Mouse (Mus musculus) midbrain, embryonic 16.5 days (tissue): Measurements from ENCODE around the gene Grin2b. TPM values are rescaled to one million over a fixed set of nuclear protein-coding genes. Genes with fewer than 3 reads are reported as not detected.
A peak's percentile ranks its signal among the peaks of the same experiment; 100 is the strongest.

Experiments
- ATAC-seq: fragments of 200-750 bp; cut with Nextera tagmentation; 2 replicates; pipeline ENCODE4 v1.8.0; 2017; ENCODE audit warnings: moderate TSS enrichment
- H3K27ac ChIP-seq: fragments of 300-500 bp; sonication (generic); 2 replicates; pipeline ENCODE4 v1.5.1; 2014; ENCODE audit warnings: mild to moderate bottlenecking, low read length, mixed read lengths
- H3K27me3 ChIP-seq: fragments of 300-500 bp; sonication (generic); 2 replicates; pipeline ENCODE4 v1.6.1; 2014; ENCODE audit warnings: low read depth, low read length, mixed read lengths; ENCODE audit not compliant: control insufficient read depth, insufficient read depth
- H3K36me3 ChIP-seq: fragments of 300-500 bp; sonication (generic); 2 replicates; pipeline ENCODE4 v1.6.1; 2014; ENCODE audit warnings: mild to moderate bottlenecking, low read length, moderate library complexity, mixed read lengths; ENCODE audit not compliant: control insufficient read depth, insufficient read depth
- H3K4me1 ChIP-seq: fragments of 300-500 bp; sonication (generic); 2 replicates; pipeline ENCODE4 v1.6.1; 2014; ENCODE audit warnings: mild to moderate bottlenecking, low read length, mixed read lengths; ENCODE audit not compliant: control insufficient read depth, insufficient read depth
- H3K4me2 ChIP-seq: fragments of 300-500 bp; sonication (generic); 2 replicates; pipeline ENCODE4 v1.6.1; 2014; ENCODE audit warnings: mild to moderate bottlenecking, low read length, mixed read lengths
- H3K4me3 ChIP-seq: fragments of 300-500 bp; sonication (generic); 2 replicates; pipeline ENCODE4 v1.5.1; 2014; ENCODE audit warnings: low read depth, mild to moderate bottlenecking, low read length, moderate library complexity, mixed read lengths
- H3K9ac ChIP-seq: fragments of 300-500 bp; sonication (generic); 2 replicates; pipeline ENCODE4 v1.6.1; 2014; ENCODE audit warnings: low read depth, low read length, mixed read lengths
- H3K9me3 ChIP-seq: fragments of 300-500 bp; sonication (generic); replicated peaks from 2 replicates; pipeline ENCODE4 v1.6.1; 2014; ENCODE audit warnings: mild to moderate bottlenecking, low read length, mixed read lengths; ENCODE audit not compliant: control insufficient read depth, poor library complexity, severe bottlenecking
- WGBS: fragments of 180-500 bp; shearing (Covaris S2); extraction: QIAGEN DNeasy Blood & Tissue Kit; methylation state at CpG from one replicate; pipeline ENCODE4 v1.1.7; 2014; 5-methylcytosine and 5-hydroxymethylcytosine counted together
- polyA plus RNA-seq: library from polyadenylated mRNA; unstranded; fragments of >200 nt; fragmentation: Nextera tagmentation; extraction: Ambion mirVana; gene quantifications from 2 replicates; pipeline ENCODE4 v1.2.1, GENCODE M21; 2015

Grin2b gene
- polyA plus RNA-seq = 74.8 and 75.6 TPM in 2 replicates

DNA sequence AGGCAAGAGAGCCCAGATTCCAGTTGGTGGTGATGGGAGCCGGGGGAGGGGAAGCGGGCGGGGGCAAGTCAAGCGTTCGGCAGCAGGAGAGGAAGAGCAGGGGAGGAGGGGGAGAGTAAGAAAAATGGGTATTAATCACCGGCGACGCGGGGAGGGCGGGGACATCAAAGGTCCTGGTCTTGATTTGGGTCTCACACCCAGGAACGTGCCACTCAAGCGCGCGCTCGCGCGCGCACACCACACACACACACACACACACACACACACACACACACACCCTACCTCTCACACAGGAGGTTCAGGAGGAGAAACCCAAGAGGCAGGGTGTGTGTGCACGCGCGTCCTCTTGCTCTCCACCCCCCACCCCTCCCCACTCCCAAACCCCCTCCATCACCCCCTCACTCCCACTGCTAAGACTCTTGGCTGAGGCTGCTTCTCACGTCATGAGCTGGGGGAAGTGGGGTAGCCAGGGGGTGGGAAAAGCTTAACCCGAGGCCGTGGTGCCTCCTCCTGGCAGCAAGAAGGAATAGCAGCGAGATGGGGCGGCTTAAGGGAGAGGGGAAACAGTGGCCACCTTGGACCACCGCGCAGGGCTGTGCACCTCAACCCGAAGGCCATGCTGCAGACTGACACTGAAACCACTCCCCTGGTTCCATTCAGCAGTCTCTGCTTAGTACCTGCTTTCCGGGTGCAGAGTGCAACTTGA lies at the start of gene Grin2b:
Gene Grin2b (minus strand): TSS at position 321 of the 706 bp plus-strand sequence.
- peak within 1 kb of the TSS; percentile 67 for H3K4me2 ChIP-seq
- 2% methylated on average over 24 of the region's 30 CpGs for WGBS
- peaks cover 11% of the 10 kb centered on the region for H3K4me1 ChIP-seq
- H3K9me3 ChIP-seq = no peaks in the 10 kb centered on the region
- peak within 1 kb of the TSS; percentile 71 for H3K4me3 ChIP-seq
- ATAC-seq = peak; percentile 79
- H3K27ac ChIP-seq = peak within 1 kb of the TSS; percentile 95
- no peaks in the 10 kb centered on the region for H3K27me3 ChIP-seq
- H3K9ac ChIP-seq = peak within 1 kb of the TSS; percentile 67
- no peaks in the 10 kb centered on the region for H3K36me3 ChIP-seq

DNA sequence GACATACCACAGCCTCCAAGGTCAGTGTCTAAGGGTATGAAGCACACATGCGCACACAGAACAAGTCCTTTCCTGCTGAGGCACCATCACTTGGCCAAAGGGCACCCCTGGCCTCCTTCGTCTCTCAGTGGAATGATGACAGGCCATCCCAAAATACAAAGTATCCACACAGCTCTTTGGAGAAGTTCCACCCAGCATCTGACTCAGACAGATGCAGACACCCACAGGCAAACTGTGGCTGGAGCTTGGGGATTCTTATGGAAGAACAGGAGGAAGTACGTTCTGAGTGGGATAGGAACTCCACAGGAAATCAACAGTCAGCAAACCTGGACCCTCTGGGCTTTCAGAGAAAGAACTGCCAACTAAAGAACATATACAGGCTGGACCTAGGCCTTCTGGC lies 48.6 kb upstream of the Grin2b start:
- ATAC-seq = no peak
- WGBS = 96% methylated on average over 3 of the region's 3 CpGs

DNA sequence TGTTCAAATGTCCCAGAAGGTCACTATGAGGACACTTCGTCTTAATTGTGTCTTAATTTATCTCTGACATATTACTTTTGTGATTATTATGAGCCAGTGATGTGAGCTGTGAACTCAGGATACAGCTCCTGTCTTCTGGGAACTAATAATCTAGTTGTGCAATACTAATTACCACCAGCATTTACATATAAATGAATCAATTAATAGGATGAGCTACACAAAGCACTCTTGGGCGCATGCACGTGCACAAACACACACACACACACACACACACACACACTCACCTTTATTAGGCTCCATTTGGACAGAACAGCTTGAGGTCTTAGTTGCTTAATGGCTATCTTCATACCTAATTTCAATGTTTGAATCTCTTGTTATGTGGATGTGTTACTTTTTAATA lies 37.1 kb upstream of the Grin2b start:
- H3K4me3 ChIP-seq = no peak overlapping the region
- no peak for ATAC-seq
- no peak overlapping the region for H3K4me2 ChIP-seq
- no peaks in the 10 kb centered on the region for H3K9me3 ChIP-seq
- no peaks in the 10 kb centered on the region for H3K4me1 ChIP-seq
- H3K27ac ChIP-seq = no peak overlapping the region
- H3K27me3 ChIP-seq = no peaks in the 10 kb centered on the region
- WGBS = 65% methylated on average over 3 of the region's 3 CpGs
- no peaks in the 10 kb centered on the region for H3K36me3 ChIP-seq
- H3K9ac ChIP-seq = no peak overlapping the region

More for the DNA sequence above, 48.6 kb upstream of the Grin2b start:
- H3K4me2 ChIP-seq = no peak overlapping the region
- H3K36me3 ChIP-seq = no peaks in the 10 kb centered on the region
- no peaks in the 10 kb centered on the region; the same call in 1 of the 2 replicates for H3K9me3 ChIP-seq
- H3K9ac ChIP-seq = no peak overlapping the region
- H3K27ac ChIP-seq = no peak overlapping the region
- no peaks in the 10 kb centered on the region for H3K27me3 ChIP-seq
- no peak overlapping the region for H3K4me3 ChIP-seq
- H3K4me1 ChIP-seq = no peaks in the 10 kb centered on the region; the same call in 1 of the 2 replicates

DNA sequence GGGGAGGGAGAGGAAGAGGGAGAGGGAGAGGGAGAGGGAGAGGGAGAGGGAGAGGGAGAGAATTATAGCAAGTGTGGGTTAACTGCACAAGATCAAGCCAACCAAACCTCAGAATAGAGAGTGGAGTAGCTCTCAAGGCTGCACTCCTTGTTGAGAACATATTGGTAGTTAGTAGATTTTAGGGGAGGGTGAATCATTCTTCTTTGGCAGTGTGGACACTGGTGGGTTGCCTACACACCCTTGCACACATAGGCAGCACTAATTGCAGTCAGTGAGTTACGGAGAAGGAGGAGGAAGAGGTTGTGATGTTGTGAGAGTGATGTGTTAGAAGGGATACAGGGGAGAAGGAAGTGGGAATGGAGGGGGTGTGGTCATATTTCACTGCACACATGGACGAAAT lies 26.5 kb upstream of the Grin2b start:
- Histone ChIP-seq H3K27me3 (no peaks in the 10 kb centered on the region), H3K9ac (no peak overlapping the region), H3K27ac (no peak overlapping the region), H3K9me3 (no peaks in the 10 kb centered on the region), H3K36me3 (no peaks in the 10 kb centered on the region), H3K4me2 (no peak overlapping the region), H3K4me1 (no peaks in the 10 kb centered on the region), H3K4me3 (no peak overlapping the region)
- WGBS = 82% methylated on average over 2 of the region's 2 CpGs
- ATAC-seq = no peak

DNA sequence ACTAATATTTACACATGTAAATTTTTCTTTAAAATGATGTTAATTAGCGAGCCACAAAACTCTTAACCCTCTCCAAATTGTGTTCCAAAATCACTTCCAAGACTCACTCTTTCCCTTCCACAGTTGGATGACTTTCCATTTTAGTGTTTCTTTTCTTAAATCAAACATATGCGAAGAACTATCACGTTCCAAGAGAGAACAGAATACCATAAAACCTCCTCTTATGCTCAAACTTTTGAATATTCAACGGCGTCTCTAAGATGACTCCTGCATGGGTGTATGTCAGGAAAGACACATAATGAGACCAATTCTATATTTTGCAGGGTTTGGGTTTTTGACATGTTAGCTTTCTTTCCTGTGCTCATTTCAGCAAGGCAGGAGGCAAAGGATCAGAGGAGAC lies 21.3 kb upstream of the Grin2b start:
- Histone ChIP-seq H3K27me3 (no peaks in the 10 kb centered on the region), H3K36me3 (no peaks in the 10 kb centered on the region), H3K4me3 (no peak overlapping the region), H3K27ac (no peak overlapping the region), H3K4me1 (no peaks in the 10 kb centered on the region), H3K9ac (no peak overlapping the region), H3K4me2 (no peak overlapping the region), H3K9me3 (no peaks in the 10 kb centered on the region)
- no peak for ATAC-seq
- 88% methylated on average over 5 of the region's 5 CpGs for WGBS

DNA sequence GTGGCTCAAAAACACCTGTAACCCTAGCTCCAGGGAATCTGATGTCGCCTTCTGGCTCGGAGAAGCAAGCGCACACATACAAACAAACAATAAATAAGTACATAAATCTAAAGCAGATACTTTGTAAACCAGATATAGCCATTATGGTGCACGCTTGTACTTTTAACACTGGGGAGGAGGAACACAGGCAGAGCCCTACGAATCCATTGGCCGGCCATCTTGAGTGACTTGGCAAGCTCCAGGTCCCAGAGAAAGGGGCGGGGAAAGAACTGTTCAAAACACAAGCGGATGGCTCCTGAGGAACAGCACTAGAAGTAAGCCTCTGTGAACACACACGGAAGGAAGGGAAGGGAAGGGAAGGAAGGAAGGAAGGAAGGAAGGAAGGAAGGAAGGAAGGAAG lies 4.8 kb upstream of the Grin2b start:
- ATAC-seq = no peak
- no peak overlapping the region for H3K4me2 ChIP-seq
- no peaks in the 10 kb centered on the region for H3K27me3 ChIP-seq
- no peak overlapping the region for H3K9ac ChIP-seq
- no peak overlapping the region for H3K27ac ChIP-seq
- no peaks in the 10 kb centered on the region for H3K4me1 ChIP-seq
- H3K9me3 ChIP-seq = no peaks in the 10 kb centered on the region
- WGBS = 90% methylated on average over 9 of the region's 9 CpGs
- no peaks in the 10 kb centered on the region for H3K36me3 ChIP-seq
- H3K4me3 ChIP-seq = no peak overlapping the region

DNA sequence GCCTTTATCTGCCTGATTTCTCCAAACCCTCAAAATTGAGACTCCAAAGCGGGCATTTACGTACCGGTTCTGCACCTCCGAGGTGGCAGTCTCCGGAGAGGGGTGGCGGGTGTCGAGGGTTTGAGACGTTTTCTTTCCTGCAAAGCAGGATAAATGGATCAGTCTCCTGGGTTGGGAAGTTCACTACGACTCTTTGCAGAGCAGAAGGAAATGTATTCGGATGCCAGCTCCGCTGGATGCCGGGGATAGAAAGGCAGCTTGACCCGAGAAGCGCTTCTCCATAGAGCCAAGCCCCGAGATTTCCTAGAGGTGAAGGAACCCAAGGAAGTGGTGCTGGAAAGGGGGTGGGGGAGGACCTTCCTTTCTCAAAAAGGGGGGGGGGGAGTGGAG lies 515 bp downstream of the Grin2b start:
- H3K9me3 ChIP-seq = no peaks in the 10 kb centered on the region
- ATAC-seq = peak; percentile 37; the same call in 1 of the 2 replicates
- peak overlapping the region; percentile 67 for H3K9ac ChIP-seq
- no peaks in the 10 kb centered on the region for H3K27me3 ChIP-seq
- H3K4me1 ChIP-seq = peaks cover 16% of the 10 kb centered on the region
- peak overlapping the region; percentile 95 for H3K27ac ChIP-seq
- H3K36me3 ChIP-seq = no peaks in the 10 kb centered on the region
- peak overlapping the region; percentile 67 for H3K4me2 ChIP-seq
- peak overlapping the region; percentile 71 for H3K4me3 ChIP-seq
- 0% methylated on average over 15 of the region's 15 CpGs for WGBS

DNA sequence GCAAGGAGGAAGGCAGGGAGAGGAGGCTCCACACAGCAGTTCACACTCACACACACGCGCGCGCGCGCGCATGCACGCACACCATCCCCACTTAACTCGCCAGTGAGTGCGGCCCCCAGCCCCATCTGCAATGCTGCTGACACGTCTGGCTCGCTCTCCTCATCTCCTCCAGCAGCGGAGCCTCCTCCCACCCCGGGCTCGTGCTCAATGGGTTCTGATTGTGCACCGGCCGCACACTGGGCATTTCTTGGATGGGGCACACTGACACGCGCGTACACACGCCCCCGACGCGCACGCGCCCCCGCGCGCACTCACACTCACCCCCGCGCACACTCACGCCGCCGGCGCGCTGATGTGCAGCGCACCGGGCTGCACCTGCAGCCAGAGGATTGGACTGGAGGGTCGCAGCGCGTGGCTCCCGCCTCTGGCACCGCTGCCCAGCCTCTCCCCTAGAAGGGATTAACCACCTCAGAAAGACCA lies 1.1 kb downstream of the Grin2b start:
- under 1% methylated on average over 38 of the region's 43 CpGs for WGBS
- peak overlapping the region; percentile 67 for H3K9ac ChIP-seq
- H3K4me1 ChIP-seq = peaks cover 22% of the 10 kb centered on the region
- peak overlapping the region; percentile 95 for H3K27ac ChIP-seq
- H3K4me2 ChIP-seq = peak overlapping the region; percentile 67
- peak; percentile 86 for ATAC-seq
- no peaks in the 10 kb centered on the region for H3K36me3 ChIP-seq
- peak overlapping the region; percentile 71 for H3K4me3 ChIP-seq
- H3K27me3 ChIP-seq = no peaks in the 10 kb centered on the region
- H3K9me3 ChIP-seq = no peaks in the 10 kb centered on the region

DNA sequence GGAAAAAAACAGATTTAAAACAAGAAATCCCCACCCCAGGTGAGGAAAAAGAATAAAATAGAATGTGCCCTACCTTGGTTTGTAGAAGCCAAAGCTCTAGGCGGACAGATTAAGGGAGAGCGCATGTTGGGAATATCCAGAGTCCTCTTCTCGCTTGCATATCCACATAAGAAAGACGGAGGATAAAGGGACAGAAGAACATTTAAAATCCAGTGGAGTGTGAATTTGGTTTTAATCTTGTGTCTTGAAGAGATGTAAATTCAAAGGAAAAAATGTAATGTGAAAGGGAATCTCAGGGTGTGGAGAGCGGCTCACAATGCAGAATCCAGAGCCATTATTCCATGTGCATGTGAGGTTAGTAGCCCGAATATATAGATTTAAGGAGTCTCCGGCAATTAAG lies 2.0 kb downstream of the Grin2b start:
- WGBS = 8% methylated on average over 7 of the region's 7 CpGs
- H3K4me3 ChIP-seq = peak overlapping the region; percentile 71
- ATAC-seq = no peak
- no peaks in the 10 kb centered on the region for H3K9me3 ChIP-seq
- H3K27ac ChIP-seq = peak overlapping the region; percentile 95
- H3K9ac ChIP-seq = peak overlapping the region; percentile 67
- peaks cover 30% of the 10 kb centered on the region for H3K4me1 ChIP-seq
- H3K27me3 ChIP-seq = no peaks in the 10 kb centered on the region
- H3K4me2 ChIP-seq = peak overlapping the region; percentile 67
- no peaks in the 10 kb centered on the region for H3K36me3 ChIP-seq
